Mouse (Mus musculus): Measurements from ENCODE around the gene Cav1. TPM values are rescaled to one million over a fixed set of nuclear protein-coding genes. Genes with fewer than 3 reads are reported as not detected.

Cav1 gene
- total RNA-seq, 2 experiments from 2014 or later = 47.9 to 48.5 TPM

- no peak for DNase-seq
- intact Hi-C loops (cut with DNase I) = no loop called here
Observed at GRCm38 (mm10) chr6:17316294-17317166, 10.4 kb downstream of the Cav1 start.

- intact Hi-C loops (cut with DNase I) = no loop called here
- no peak for DNase-seq
Observed at GRCm38 (mm10) chr6:17317167-17317524, 11.0 kb downstream of the Cav1 start.

- intact Hi-C loops (cut with DNase I) = no loop called here
- DNase-seq = no peak
Observed at GRCm38 (mm10) chr6:17317944-17318343, 11.8 kb downstream of the Cav1 start.

- intact Hi-C loops (cut with DNase I) = no loop called here
- DNase-seq = no peak
Observed at GRCm38 (mm10) chr6:17321976-17322375, 15.8 kb downstream of the Cav1 start.

GRCm38 (mm10) chr6:17327216-17327615 is 21.1 kb downstream of the Cav1 start:
- intact Hi-C loops (cut with DNase I) = no loop called here
- DNase-seq = no peak

- DNase-seq = no peak
- intact Hi-C loops (cut with DNase I) = no loop called here
Observed at GRCm38 (mm10) chr6:17329801-17330200, 23.7 kb downstream of the Cav1 start.

- intact Hi-C loops (cut with DNase I) = no loop called here
- DNase-seq = no peak
Observed at GRCm38 (mm10) chr6:17337724-17338123, 31.6 kb downstream of the Cav1 start.

- no peak for DNase-seq
- intact Hi-C loops (cut with DNase I) = no loop called here
Observed at GRCm38 (mm10) chr6:17340406-17340805, 34.3 kb downstream of the Cav1 start.

- intact Hi-C loops (cut with DNase I) = no loop called here
- DNase-seq = no peak
Observed at GRCm38 (mm10) chr6:17348011-17348410, 41.9 kb downstream of the Cav1 start.

- DNase-seq = no peak
- intact Hi-C loops (cut with DNase I) = no loop called here
Observed at GRCm38 (mm10) chr6:17350803-17351202, 44.7 kb downstream of the Cav1 start.

- intact Hi-C loops (cut with DNase I) = loop anchor here (2.0 to 5.0 kb wide), 2 partner anchors 250 to 332 kb away; no protein-coding TSS in a partner anchor
- peak; percentile 14 for DNase-seq
Observed at GRCm38 (mm10) chr6:17358896-17359690, 53.0 kb downstream of the Cav1 start.

- intact Hi-C loops (cut with DNase I) = loop anchor here (2.0 to 5.0 kb wide), 2 partner anchors 100 to 226 kb away; partner anchors contain the start of gene Met
- DNase-seq = no peak
Observed at GRCm38 (mm10) chr6:17362771-17363170, 56.6 kb downstream of the Cav1 start.

- DNase-seq = no peak
Observed at GRCm38 (mm10) chr6:17363446-17364179, 57.5 kb downstream of the Cav1 start.

GRCm38 (mm10) chr6:17374326-17374725 is 68.2 kb downstream of the Cav1 start:
- DNase-seq = peak; percentile 3
- intact Hi-C loops (cut with DNase I) = no loop called here

More at GRCm38 (mm10) chr6:17363446-17364179, 57.5 kb downstream of the Cav1 start:
- intact Hi-C loops (cut with DNase I) = loop anchor here (2.0 to 5.0 kb wide), 2 partner anchors 99 to 225 kb away; partner anchors contain the start of gene Met

GRCm38 (mm10) chr6:17377371-17377770 is 71.2 kb downstream of the Cav1 start:
- intact Hi-C loops (cut with DNase I) = no loop called here
- DNase-seq = no peak

- no peak for DNase-seq
- intact Hi-C loops (cut with DNase I) = no loop called here
Observed at GRCm38 (mm10) chr6:17380102-17380501, 74.0 kb downstream of the Cav1 start.

GRCm38 (mm10) chr6:17381690-17382089 is 75.6 kb downstream of the Cav1 start:
- intact Hi-C loops (cut with DNase I) = no loop called here
- DNase-seq = no peak

- no peak for DNase-seq
- intact Hi-C loops (cut with DNase I) = no loop called here
Observed at GRCm38 (mm10) chr6:17385531-17385930, 79.4 kb downstream of the Cav1 start.

- no peak for DNase-seq
- intact Hi-C loops (cut with DNase I) = no loop called here
Observed at GRCm38 (mm10) chr6:17387991-17388710, 82.0 kb downstream of the Cav1 start.

Measured in left cerebral cortex, postnatal 4 days (tissue).